Mouse (Mus musculus) T-cell, adult 66 days (primary cell): ENCODE results near the gene Cdh12. TPM values are rescaled to one million over a fixed set of nuclear protein-coding genes. Genes with fewer than 3 reads are reported as not detected.

ENCODE experiments used
- total RNA-seq, 2 experiments: library from RNA; stranded (reverse); gene quantifications; 3 replicates in 1 of 2; 4 replicates in 1 of 2; pipeline ENCODE4 v1.2.4; 2023

The Cdh12 gene
- not detected for total RNA-seq

GRCm38 (mm10) chr15:20448861-20449663 is at the start of gene Cdh12:
TSS of gene Cdh12 (plus strand) at chr15:20449265.

GRCm38 (mm10) chr15:20666650-20667049 is 217.6 kb downstream of the Cdh12 start, which contains the start of gene Acot10:
TSS of gene Acot10 (minus strand) at chr15:20666750.

Other genes with a start within 250 kb of the Cdh12 start
- not detected for gene Acot10, start 217.5 kb downstream of the Cdh12 start, total RNA-seq